Mouse (Mus musculus): Measurements from ENCODE around the gene Jazf1. TPM values are rescaled to one million over a fixed set of nuclear protein-coding genes. Genes with fewer than 3 reads are reported as not detected.
A peak's percentile ranks its signal among the peaks of the same experiment; 100 is the strongest.

The Jazf1 gene
- polyA plus RNA-seq, 1 experiment from 2014 or later = 12.6 TPM

DNA sequence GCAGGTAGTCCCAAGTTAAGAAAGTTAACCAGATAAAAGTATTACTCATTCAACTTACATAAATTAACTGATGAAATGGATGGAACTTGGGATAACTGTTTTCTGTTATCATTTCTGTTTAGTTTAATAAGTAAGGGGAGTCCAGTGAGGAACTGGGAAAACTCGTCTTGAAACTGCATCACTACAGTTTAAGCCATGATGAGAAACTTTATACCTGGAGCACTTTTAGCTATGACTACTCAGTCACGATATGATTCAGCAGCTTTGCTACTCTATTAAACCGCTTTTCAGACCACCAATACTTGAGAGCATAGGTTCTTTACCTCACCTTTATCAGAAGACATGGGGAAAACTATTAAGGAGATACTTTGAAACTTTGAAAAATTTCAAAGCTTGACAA lies 1.5 kb downstream of the Jazf1 start:
- Histone ChIP-seq H3K4me3 (ENCODE audit: low read length) (peak overlapping the region; percentile 97), H3K4me1 (ENCODE audit: control insufficient read depth, insufficient read depth, low read length) (peaks cover 19% of the 10 kb centered on the region), H3K36me3 (ENCODE audit: control insufficient read depth, insufficient read depth) (no peaks in the 10 kb centered on the region), H3K27ac (ENCODE audit: low read length) (no peak overlapping the region), H3K27me3 (ENCODE audit: control insufficient read depth, insufficient read depth, low read length) (no peaks in the 10 kb centered on the region), H3K9me3 (replicated peaks; ENCODE audit: control insufficient read depth, low read length) (no peaks in the 10 kb centered on the region), H3K9ac (ENCODE audit: low read length) (peak overlapping the region; percentile 96; the same call in 1 of the 2 replicates), H3K4me2 (ENCODE audit: low read depth, low read length) (peak overlapping the region; percentile 82)
- 73% methylated on average over 3 of the region's 3 CpGs for WGBS
- ATAC-seq (replicated peaks; ENCODE audit: extremely low read depth, insufficient read depth, low FRiP score) = no peak

DNA sequence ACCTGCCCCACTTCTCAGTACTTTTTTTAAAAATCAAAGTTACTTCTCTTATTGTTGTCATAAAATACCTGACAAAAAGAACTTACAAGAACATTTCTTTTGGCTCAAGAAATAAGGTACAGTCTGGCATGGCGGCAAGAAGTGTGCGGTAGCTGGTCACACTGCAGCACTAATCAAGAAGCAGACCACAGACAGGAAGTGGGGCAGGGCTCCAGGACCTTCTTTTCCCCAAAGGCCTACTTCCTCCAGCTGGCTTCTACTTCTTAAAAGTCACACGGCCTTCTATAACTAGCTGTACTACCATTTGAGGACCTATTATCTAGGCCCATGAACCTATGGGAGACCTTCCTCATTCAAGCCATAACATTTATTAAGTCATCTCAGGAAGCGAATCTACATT lies 4.4 kb downstream of the Jazf1 start:
- Histone ChIP-seq H3K9ac (ENCODE audit: low read length) (no peak overlapping the region), H3K36me3 (ENCODE audit: control insufficient read depth, insufficient read depth) (no peaks in the 10 kb centered on the region), H3K4me1 (ENCODE audit: control insufficient read depth, insufficient read depth, low read length) (peaks cover 7% of the 10 kb centered on the region), H3K27me3 (ENCODE audit: control insufficient read depth, insufficient read depth, low read length) (no peaks in the 10 kb centered on the region), H3K4me2 (ENCODE audit: low read depth, low read length) (no peak overlapping the region), H3K9me3 (replicated peaks; ENCODE audit: control insufficient read depth, low read length) (no peaks in the 10 kb centered on the region), H3K27ac (ENCODE audit: low read length) (no peak overlapping the region), H3K4me3 (ENCODE audit: low read length) (no peak overlapping the region)
- ATAC-seq (replicated peaks; ENCODE audit: extremely low read depth, insufficient read depth, low FRiP score) = no peak
- WGBS = 80% methylated on average over 4 of the region's 4 CpGs

DNA sequence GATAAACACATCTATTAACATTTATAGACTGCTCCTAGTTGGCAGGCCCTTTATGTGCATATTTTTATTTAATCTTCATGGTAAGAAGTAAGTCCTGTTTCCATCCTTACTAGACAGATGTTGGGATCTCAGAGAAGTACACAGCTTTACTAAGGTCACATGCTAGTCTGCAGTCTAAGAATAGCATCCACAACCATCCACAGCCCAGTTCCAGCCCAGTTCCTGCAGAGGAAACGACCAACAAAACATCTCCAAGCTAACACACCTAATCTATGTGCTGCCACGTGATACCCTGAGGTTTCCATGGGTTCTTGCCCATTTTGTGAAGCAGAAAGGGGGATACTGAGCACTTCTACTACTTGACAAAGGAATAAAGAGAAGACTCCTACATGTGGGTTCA lies 13.5 kb downstream of the Jazf1 start:
- no peak; the same call in 1 of the 2 replicates for ATAC-seq (replicated peaks; ENCODE audit: extremely low read depth, insufficient read depth, low FRiP score)
- H3K36me3 ChIP-seq (ENCODE audit: control insufficient read depth, insufficient read depth) = no peaks in the 10 kb centered on the region
- no peaks in the 10 kb centered on the region for H3K9me3 ChIP-seq (replicated peaks; ENCODE audit: control insufficient read depth, low read length)
- no peak overlapping the region for H3K4me2 ChIP-seq (ENCODE audit: low read depth, low read length)
- H3K27ac ChIP-seq (ENCODE audit: low read length) = no peak overlapping the region
- H3K4me3 ChIP-seq (ENCODE audit: low read length) = no peak overlapping the region
- peaks cover 12% of the 10 kb centered on the region for H3K4me1 ChIP-seq (ENCODE audit: control insufficient read depth, insufficient read depth, low read length)
- H3K9ac ChIP-seq (ENCODE audit: low read length) = no peak overlapping the region
- no peaks in the 10 kb centered on the region for H3K27me3 ChIP-seq (ENCODE audit: control insufficient read depth, insufficient read depth, low read length)
- WGBS = 17% methylated on average over 2 of the region's 2 CpGs

DNA sequence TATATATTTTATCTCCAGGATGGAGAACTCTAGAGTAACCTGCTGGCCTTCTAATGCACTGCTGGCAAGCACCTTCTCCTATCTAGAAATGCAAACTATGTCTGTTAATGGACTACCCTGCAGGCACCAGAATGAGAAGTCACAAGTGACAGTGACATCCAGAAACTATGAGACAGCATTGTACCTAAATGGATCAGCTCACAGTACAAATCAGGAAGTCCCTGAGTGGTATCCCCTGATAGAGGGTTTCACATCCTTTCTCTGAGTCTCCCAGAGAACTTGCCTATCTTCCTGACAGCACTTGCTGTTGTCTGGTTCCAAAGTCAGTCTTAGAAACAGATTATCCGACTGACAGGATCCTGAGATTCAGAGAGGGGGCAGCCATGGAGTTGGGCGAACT lies 22.9 kb downstream of the Jazf1 start:
- Histone ChIP-seq H3K27ac (ENCODE audit: low read length) (no peak overlapping the region), H3K9ac (ENCODE audit: low read length) (no peak overlapping the region), H3K9me3 (replicated peaks; ENCODE audit: control insufficient read depth, low read length) (no peaks in the 10 kb centered on the region), H3K36me3 (ENCODE audit: control insufficient read depth, insufficient read depth) (no peaks in the 10 kb centered on the region), H3K27me3 (ENCODE audit: control insufficient read depth, insufficient read depth, low read length) (no peaks in the 10 kb centered on the region), H3K4me2 (ENCODE audit: low read depth, low read length) (no peak overlapping the region), H3K4me1 (ENCODE audit: control insufficient read depth, insufficient read depth, low read length) (peaks cover 7% of the 10 kb centered on the region), H3K4me3 (ENCODE audit: low read length) (no peak overlapping the region)
- no peak for ATAC-seq (replicated peaks; ENCODE audit: extremely low read depth, insufficient read depth, low FRiP score)
- 67% methylated on average over 2 of the region's 2 CpGs for WGBS

DNA sequence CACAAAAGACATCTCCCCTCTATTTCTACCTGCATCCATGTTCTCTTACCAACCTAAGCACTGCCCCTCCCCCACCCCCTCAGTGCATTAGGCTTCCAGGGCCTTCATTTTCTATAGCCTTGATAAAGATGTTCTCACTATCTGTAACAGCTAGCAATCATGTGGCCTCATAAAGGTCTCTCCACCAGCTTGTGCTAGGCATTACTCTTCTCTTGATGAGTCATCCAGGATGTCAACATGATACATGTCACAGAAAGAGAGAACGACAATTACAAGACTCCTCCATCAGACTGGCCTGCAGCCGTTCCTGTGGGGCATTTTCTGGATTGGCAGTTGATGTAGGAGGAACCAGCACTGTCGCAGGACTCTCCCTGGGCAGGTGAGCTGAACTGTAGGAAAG lies 30.3 kb downstream of the Jazf1 start:
- no peak overlapping the region for H3K9ac ChIP-seq (ENCODE audit: low read length)
- no peak overlapping the region for H3K27ac ChIP-seq (ENCODE audit: low read length)
- ATAC-seq (replicated peaks; ENCODE audit: extremely low read depth, insufficient read depth, low FRiP score) = no peak
- H3K27me3 ChIP-seq (ENCODE audit: control insufficient read depth, insufficient read depth, low read length) = no peaks in the 10 kb centered on the region
- no peaks in the 10 kb centered on the region for H3K9me3 ChIP-seq (replicated peaks; ENCODE audit: control insufficient read depth, low read length)
- no peak overlapping the region for H3K4me3 ChIP-seq (ENCODE audit: low read length)
- no peaks in the 10 kb centered on the region for H3K36me3 ChIP-seq (ENCODE audit: control insufficient read depth, insufficient read depth)
- no peak overlapping the region for H3K4me2 ChIP-seq (ENCODE audit: low read depth, low read length)
- no peaks in the 10 kb centered on the region for H3K4me1 ChIP-seq (ENCODE audit: control insufficient read depth, insufficient read depth, low read length)
- WGBS = 38% methylated on average over 3 of the region's 3 CpGs

DNA sequence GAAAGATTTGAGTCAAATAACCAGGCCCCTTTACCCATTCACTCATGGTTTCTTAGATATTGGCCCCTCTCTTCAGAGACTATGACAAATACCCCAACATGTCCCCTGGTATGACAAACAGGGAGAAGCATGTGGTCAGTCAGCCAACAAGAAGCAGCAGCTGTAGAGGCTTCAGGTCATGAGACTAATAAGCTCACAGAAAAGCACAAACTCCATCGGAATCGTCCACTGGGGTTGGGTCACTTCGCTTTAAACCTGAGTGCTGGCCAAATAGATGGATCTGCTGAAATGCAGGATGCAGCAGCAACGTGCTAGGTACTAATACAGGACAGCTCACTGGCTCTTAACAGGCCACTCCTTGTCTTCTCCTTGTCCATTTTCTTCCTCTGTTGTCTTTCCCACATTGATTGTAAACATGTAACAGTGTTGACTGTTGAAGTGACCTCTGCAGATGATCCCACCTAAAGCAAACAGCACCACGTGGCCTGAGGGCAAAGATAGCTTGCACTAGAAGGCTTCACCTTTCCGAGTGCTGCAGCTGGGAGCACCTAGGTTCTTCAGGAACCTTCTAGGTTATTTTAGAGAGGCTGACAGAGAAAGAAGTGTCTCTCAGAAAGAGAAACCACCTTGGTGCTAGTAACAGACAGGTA lies 33.9 kb downstream of the Jazf1 start:
- H3K4me1 ChIP-seq (ENCODE audit: control insufficient read depth, insufficient read depth, low read length) = peaks cover 5% of the 10 kb centered on the region
- no peak overlapping the region for H3K9ac ChIP-seq (ENCODE audit: low read length)
- H3K27me3 ChIP-seq (ENCODE audit: control insufficient read depth, insufficient read depth, low read length) = no peaks in the 10 kb centered on the region
- H3K27ac ChIP-seq (ENCODE audit: low read length) = no peak overlapping the region
- ATAC-seq (replicated peaks; ENCODE audit: extremely low read depth, insufficient read depth, low FRiP score) = no peak
- 73% methylated on average over 6 of the region's 6 CpGs for WGBS
- H3K4me3 ChIP-seq (ENCODE audit: low read length) = no peak overlapping the region
- no peaks in the 10 kb centered on the region for H3K9me3 ChIP-seq (replicated peaks; ENCODE audit: control insufficient read depth, low read length)
- H3K36me3 ChIP-seq (ENCODE audit: control insufficient read depth, insufficient read depth) = no peaks in the 10 kb centered on the region
- no peak overlapping the region for H3K4me2 ChIP-seq (ENCODE audit: low read depth, low read length)

DNA sequence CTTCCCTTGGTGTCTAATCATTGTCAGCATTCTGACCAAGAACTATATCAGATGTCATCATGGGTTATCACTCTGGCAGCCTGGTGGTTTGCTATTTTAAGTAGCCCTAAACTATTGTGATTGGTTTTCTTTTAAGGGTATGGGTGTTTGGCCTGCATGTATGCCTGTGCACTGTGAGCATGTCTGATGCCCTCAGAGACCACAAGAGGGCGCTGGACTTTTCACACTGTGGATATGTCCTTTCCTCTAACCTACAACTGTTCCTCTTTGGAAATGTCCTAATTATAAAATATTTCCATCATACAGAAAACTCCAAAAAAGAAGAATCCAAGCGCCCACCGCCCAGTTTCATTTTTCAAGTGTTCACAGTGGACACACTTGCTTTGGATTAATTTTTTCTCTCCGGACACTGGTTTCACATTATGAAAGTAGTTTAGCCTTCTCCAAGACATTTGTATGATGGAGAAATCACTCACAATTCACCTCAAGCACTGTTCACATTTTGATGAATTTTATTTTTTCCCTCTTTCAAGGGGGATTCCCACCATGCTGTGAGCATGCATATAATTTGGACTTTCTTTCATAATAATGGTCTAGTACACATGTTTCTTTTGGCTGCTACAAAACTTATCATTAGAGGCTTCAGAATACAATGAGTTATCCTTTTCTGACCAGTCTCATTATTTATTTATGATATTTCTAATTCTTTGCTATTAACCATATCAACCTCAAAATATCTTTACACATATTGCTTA lies 35.5 kb downstream of the Jazf1 start:
- WGBS = 70% methylated on average over 4 of the region's 4 CpGs
- no peak for ATAC-seq (replicated peaks; ENCODE audit: extremely low read depth, insufficient read depth, low FRiP score)

DNA sequence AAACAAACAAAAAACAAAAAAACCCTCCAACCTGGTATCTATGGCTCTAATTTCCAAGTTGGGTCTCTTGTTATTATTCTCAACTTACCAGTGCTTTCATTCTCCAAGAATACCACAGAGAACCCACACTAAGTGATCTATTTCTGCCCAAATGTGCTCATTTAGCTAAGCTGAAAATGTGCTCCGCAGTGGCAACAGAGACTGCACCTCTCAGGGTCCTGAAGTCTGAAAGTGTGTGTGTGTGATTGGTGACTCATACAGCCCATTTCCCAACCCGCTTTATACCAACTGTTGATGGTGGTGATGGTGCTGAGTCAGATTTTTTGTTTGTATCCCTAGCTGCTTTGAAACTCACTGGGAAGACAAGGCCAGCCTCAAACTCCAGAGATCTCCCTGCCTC lies 46.4 kb downstream of the Jazf1 start:
- ATAC-seq (replicated peaks; ENCODE audit: extremely low read depth, insufficient read depth, low FRiP score) = no peak
- Histone ChIP-seq H3K36me3 (ENCODE audit: control insufficient read depth, insufficient read depth) (no peaks in the 10 kb centered on the region), H3K27me3 (ENCODE audit: control insufficient read depth, insufficient read depth, low read length) (no peaks in the 10 kb centered on the region), H3K4me3 (ENCODE audit: low read length) (no peak overlapping the region), H3K4me2 (ENCODE audit: low read depth, low read length) (no peak overlapping the region), H3K9ac (ENCODE audit: low read length) (no peak overlapping the region), H3K9me3 (replicated peaks; ENCODE audit: control insufficient read depth, low read length) (no peaks in the 10 kb centered on the region), H3K4me1 (ENCODE audit: control insufficient read depth, insufficient read depth, low read length) (peaks cover 3% of the 10 kb centered on the region), H3K27ac (ENCODE audit: low read length) (no peak overlapping the region)
- WGBS = 93% methylated on average over 2 of the region's 2 CpGs

More for the DNA sequence above, 35.5 kb downstream of the Jazf1 start:
- H3K4me3 ChIP-seq (ENCODE audit: low read length) = no peak overlapping the region
- 0 out of 2 replicates have a peak, but pooled peaks cover 2% of the 10 kb centered on the region for H3K9me3 ChIP-seq (replicated peaks; ENCODE audit: control insufficient read depth, low read length)
- no peaks in the 10 kb centered on the region for H3K27me3 ChIP-seq (ENCODE audit: control insufficient read depth, insufficient read depth, low read length)
- no peak overlapping the region for H3K4me2 ChIP-seq (ENCODE audit: low read depth, low read length)
- H3K9ac ChIP-seq (ENCODE audit: low read length) = no peak overlapping the region
- peaks cover 5% of the 10 kb centered on the region for H3K4me1 ChIP-seq (ENCODE audit: control insufficient read depth, insufficient read depth, low read length)
- H3K36me3 ChIP-seq (ENCODE audit: control insufficient read depth, insufficient read depth) = no peaks in the 10 kb centered on the region
- H3K27ac ChIP-seq (ENCODE audit: low read length) = no peak overlapping the region

DNA sequence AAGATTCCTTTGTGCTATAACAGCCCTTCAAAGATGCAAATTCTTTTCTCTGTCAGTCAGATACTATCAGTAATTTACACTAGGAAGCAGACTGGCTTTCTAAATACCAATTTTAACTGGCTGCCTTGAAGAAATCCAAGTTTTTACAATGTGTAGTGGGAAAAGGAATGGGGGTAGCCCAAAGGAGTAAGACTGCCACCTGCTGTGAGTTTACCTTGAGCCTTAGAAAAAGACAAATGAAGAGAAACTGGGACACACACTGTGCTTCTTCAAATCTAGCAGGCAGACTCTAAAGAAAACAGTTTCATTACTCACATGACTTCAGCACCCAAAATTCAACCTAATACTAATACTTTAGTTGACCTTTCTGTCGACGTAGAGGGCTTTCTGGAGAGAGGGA lies 47.4 kb downstream of the Jazf1 start:
- Histone ChIP-seq H3K27ac (ENCODE audit: low read length) (no peak overlapping the region), H3K27me3 (ENCODE audit: control insufficient read depth, insufficient read depth, low read length) (no peaks in the 10 kb centered on the region), H3K4me3 (ENCODE audit: low read length) (no peak overlapping the region), H3K36me3 (ENCODE audit: control insufficient read depth, insufficient read depth) (no peaks in the 10 kb centered on the region), H3K9ac (ENCODE audit: low read length) (no peak overlapping the region), H3K4me1 (ENCODE audit: control insufficient read depth, insufficient read depth, low read length) (peaks cover 3% of the 10 kb centered on the region), H3K4me2 (ENCODE audit: low read depth, low read length) (no peak overlapping the region), H3K9me3 (replicated peaks; ENCODE audit: control insufficient read depth, low read length) (no peaks in the 10 kb centered on the region)
- no peak for ATAC-seq (replicated peaks; ENCODE audit: extremely low read depth, insufficient read depth, low FRiP score)
- WGBS = 50% methylated on average over 2 of the region's 2 CpGs
